Mouse (Mus musculus) bone marrow macrophage, adult 2 months (primary cell): ENCODE measurements around the gene Zfp53.

Experiments used
- CTCF ChIP-seq: IDR thresholded peaks from 2 replicates; pipeline ENCODE4 v1.5.1; 2012; ENCODE audit warnings: low read depth, mild to moderate bottlenecking, low read length, moderate library complexity
- POLR2A ChIP-seq: IDR thresholded peaks from 2 replicates; pipeline ENCODE4 v1.6.1; 2012; ENCODE audit warnings: mild to moderate bottlenecking, low read depth, low read length, borderline replicate concordance

DNA sequence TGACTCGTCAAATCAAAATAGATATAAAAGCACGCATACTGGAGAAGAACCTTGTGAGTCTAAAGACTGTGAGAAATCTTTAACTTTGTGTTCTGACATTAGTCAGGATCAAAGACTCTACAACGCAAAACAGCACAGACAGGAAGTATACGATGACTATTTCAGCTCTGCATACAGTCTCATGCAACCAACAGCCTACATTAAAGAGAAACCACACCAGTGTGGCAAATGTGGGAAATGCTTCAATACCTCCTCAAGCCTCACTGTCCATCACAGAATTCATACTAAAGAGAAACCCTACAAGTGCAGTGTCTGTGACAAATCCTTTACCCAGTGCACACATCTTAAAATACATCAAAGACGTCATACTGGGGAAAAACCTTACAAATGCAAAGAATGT is 25.2 kb upstream of the Zfp53 start:
- TF ChIP-seq CTCF, result no peak
- TF ChIP-seq POLR2A, result no peak
